Mouse (Mus musculus) gastrocnemius, postnatal 4 days (tissue): ENCODE measurements around the gene Fos. TPM values are rescaled to one million over a fixed set of nuclear protein-coding genes. Genes with fewer than 3 reads are reported as not detected.

ENCODE experiments used
- DNase-seq, 2 experiments: peaks; one replicate each; pipeline ENCODE4 v3.0.0; 2021 to 2022; ENCODE audit warnings: low spot score in 2 of 2, mixed read lengths in 2 of 2
- long read RNA-seq, 2 experiments: library from polyadenylated mRNA; stranded (forward); transcript quantifications; one replicate each; pipeline ENCODE4 v2.0.0; 2021
- total RNA-seq, 2 experiments: library from RNA; stranded (reverse); gene quantifications; 2 replicates each; pipeline ENCODE4 v1.2.3; 2021

The Fos gene
- total RNA-seq = 10 to 100 TPM; 19.0 to 20.0 TPM
- long read RNA-seq, experiment 1, transcript Fos-201 (4 exons, 2,108 nt) = major isoform, 9 of 11 reads
- long read RNA-seq, experiment 1, partial matches to known transcripts = 0 of 11 reads
- long read RNA-seq, experiment 1, other reads (novel, unspliced or antisense) = 2 of 11 reads
- long read RNA-seq, experiment 2, partial matches to known transcripts = 0 of 5 reads
- long read RNA-seq, experiment 2, other reads (novel, unspliced or antisense) = 1 of 5 reads

DNA sequence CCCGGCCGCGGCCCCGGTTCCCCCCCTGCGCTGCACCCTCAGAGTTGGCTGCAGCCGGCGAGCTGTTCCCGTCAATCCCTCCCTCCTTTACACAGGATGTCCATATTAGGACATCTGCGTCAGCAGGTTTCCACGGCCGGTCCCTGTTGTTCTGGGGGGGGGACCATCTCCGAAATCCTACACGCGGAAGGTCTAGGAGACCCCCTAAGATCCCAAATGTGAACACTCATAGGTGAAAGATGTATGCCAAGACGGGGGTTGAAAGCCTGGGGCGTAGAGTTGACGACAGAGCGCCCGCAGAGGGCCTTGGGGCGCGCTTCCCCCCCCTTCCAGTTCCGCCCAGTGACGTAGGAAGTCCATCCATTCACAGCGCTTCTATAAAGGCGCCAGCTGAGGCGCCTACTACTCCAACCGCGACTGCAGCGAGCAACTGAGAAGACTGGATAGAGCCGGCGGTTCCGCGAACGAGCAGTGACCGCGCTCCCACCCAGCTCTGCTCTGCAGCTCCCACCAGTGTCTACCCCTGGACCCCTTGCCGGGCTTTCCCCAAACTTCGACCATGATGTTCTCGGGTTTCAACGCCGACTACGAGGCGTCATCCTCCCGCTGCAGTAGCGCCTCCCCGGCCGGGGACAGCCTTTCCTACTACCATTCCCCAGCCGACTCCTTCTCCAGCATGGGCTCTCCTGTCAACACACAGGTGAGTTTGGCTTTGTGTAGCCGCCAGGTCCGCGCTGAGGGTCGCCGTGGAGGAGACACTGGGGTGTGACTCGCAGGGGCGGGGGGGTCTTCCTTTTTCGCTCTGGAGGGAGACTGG lies at the start of gene Fos:
Gene Fos (plus strand): TSS at position 410 of the 817 bp plus-strand sequence.
- peak; percentile 74 to 88 for DNase-seq

- no peak for DNase-seq
Observed at GRCm38 (mm10) chr12:85425721-85426120, 48.0 kb upstream of the Fos start.

- DNase-seq = no peak
Observed at GRCm38 (mm10) chr12:85426126-85426525, 47.6 kb upstream of the Fos start.

GRCm38 (mm10) chr12:85427802-85428201 lies 45.9 kb upstream of the Fos start:
- DNase-seq = no peak

GRCm38 (mm10) chr12:85429999-85430398 lies 43.7 kb upstream of the Fos start:
- DNase-seq = no peak

DNA sequence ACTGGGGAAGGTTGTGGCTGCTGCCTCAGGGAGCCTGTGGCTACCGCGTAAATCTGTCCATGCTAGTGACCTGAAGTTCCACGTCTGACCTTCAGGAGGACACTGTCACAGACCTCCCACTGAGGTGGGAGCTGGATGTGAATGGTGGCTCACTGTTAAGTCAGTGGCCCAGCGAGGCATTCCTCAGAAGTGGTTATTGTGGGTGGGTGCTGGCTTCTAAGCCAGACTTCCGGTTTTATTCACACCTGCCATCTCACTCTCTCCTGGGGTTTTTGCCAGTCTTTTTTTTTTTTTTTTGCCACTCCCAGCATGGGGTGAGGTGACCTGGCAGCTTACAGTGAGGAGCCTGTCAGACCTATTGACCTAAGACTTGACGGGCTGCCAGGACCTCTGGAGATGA lies 43.3 kb upstream of the Fos start:
- DNase-seq = no peak

DNA sequence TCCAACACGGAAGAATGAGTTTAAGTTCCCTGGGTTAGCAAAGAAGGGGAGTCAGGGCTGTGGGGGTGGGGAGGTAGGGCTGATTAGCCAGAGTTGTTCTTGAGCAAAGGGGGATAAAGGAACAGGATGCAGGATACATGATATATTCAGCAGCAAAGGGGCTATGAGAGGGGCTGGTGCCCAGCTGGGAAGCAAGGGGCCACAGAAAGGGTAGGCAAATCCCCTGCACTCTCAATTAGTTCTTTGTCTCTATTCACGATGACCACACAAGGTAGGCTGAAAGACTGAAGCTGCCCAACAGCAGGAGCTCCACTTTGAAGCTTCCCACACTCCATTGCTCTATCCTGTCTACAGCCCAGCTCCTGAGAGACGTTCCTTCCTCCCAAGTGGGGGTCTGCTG lies 39.8 kb upstream of the Fos start:
- no peak for DNase-seq

DNA sequence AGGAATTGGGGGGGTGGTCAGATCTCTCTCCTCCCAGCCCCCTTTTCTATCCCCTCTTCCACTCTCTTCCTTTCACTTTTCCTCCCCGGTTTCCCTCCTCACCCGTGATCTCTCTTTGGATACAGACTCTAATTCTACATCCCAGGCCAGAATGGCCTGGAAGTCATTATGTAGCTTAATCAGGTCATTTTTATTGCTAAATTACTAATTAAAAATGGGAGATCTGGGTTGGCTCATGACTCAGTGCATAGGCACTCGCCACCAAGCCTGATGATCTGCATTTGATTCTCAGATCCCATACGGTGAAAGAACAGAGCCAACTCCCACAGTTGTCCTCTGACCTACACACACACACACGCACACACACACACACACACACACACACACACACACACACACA lies 39.2 kb upstream of the Fos start:
- no peak for DNase-seq

- DNase-seq = no peak
Observed at GRCm38 (mm10) chr12:85436021-85436621, 37.6 kb upstream of the Fos start.

GRCm38 (mm10) chr12:85437172-85437876 lies 36.4 kb upstream of the Fos start:
- DNase-seq = peak in 1 of 2 experiments; percentile 59

DNA sequence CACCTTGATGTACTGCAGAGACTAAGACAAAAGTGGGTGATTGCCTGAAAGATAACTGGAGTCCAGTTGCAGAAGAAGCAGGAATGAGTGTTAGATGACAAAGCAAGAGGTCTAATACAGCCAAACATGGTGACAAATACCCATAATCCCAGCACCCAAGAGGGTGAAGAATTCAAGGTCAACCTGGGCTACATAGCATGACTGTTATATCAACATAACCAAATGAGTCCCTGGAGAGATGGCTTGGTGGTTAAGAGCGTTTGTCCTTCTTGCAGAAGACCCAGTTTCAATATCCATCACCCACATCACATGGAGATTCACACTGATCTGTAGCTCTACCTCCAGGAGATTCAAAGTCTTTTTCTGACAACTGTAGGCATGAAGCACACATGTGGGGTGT lies 30.2 kb upstream of the Fos start:
- no peak for DNase-seq

DNA sequence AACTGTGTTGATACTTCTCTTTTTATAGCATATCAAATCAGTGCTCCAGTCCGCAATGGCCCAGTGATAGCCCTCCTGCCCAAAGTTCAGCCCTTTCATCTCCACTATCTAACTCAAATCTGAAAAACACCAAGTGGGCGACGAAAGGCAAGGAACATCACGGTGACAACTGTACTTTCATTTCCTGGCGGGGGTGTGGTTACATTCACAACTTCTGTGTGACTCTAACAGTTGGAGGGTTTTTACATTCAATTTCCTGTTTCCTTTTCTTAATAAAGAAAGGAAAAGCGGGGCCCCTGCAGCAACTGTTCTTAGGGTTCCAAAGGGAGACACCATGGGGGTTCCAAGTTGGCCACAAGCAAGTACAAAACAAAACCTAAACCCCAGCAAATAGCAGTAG lies 29.0 kb upstream of the Fos start:
- DNase-seq = no peak

DNA sequence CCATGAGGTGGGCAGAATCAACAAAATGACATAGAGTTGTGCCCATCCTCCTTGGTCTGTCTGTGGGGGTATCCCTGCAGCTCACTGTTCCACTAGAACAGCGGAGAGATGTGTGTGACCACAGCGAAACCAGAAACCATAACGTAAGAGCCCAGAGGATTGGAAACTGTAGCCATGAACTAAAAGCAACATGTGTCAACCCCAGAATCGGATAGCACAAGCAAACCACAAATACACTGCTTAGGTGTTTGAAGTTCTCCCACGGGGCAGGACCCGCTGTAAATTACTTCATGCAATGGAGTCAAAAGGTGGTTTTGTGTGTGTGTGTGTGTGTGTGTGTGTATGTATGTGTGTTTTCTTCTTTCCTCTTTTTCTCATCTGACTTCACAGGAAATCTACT lies 26.7 kb upstream of the Fos start:
- no peak for DNase-seq

DNA sequence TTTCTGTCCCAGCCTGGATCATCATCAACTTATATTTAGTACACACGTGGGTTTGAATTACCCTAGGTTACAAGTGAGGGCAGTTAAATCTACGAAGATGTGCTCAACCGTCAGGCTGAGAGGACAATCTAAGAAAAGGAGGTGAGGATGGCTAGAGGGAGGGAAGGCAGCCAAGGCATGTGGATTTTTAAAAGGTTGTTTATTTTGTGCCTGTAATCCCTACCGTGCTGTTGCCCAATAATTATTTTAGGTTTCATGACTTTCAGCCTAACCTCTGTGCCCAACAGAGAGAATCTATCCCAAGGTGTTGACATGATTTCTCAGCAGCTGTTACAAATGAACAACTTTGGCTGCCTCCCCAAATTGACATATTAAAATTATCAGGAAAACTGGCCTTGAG lies 26.2 kb upstream of the Fos start:
- no peak for DNase-seq

DNA sequence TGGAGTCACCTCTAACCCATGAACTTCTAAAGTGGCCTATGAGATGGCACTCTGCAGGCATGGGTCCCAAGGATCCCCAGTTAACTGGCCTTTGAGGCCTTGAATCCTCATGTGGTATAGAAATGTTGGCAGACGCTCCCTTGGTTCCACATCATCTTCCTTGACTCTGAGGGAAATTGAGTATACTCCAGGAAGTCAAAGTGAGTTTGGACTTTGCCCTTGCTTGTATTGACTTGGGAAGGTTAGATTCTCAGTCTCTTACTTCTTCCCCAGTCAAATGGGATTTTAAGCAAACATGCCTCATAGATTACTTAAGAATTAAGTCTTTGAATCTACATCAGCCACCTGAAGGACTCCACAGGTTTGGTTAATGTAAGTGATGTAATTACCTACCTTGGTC lies 24.2 kb upstream of the Fos start:
- no peak for DNase-seq

- no peak for DNase-seq
Observed at GRCm38 (mm10) chr12:85451693-85452491, 21.8 kb upstream of the Fos start.

DNA sequence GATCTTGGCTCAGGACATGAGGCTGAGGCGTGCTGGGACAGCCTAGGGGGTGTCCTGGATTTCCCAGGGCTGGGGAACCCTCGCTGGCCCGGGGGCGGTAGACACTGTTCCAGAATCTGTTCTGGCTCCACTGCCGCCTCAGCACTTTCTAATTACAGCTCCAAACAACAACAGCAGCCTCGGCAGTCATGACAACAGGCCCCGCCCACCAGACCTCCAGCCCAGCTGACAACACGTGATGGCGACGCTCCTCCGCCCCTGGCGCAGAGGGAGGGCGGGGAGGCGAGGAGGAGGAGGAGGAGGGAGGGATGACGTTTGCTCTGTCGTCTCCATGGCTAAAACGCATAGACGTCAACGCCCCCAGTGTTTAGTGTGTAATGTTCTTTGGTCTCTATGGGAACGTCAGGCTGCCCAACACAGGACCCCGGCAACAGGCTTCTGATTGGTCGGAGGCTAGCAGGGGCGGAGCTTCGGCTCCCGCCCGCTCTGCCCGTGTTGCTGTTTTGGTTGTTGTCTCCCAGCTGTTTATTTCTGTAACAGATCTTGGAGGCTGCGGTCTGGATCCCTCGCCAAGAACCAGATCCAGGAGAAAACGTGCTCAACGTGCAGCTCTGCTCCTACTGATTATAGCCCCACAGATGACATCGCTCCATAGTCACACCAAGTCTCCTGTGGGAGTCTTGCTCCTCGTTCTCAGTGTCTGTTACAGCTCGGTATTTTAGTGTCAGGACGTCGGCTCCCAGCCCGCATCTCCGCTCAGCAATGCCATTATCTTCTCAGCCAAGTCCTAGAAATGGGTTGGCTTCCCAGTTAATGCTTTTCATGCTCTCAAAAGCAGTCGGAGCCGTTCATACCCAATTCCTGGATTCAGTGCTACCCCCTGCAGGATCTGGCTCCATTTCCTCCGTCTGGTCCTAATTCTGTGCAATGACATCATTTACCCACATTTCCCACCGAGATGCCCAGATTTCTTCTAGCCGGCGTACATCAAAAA lies 18.3 kb upstream of the Fos start:
- peak; percentile 96 to 98 for DNase-seq

- no peak for DNase-seq
Observed at GRCm38 (mm10) chr12:85456276-85456675, 17.4 kb upstream of the Fos start.

DNA sequence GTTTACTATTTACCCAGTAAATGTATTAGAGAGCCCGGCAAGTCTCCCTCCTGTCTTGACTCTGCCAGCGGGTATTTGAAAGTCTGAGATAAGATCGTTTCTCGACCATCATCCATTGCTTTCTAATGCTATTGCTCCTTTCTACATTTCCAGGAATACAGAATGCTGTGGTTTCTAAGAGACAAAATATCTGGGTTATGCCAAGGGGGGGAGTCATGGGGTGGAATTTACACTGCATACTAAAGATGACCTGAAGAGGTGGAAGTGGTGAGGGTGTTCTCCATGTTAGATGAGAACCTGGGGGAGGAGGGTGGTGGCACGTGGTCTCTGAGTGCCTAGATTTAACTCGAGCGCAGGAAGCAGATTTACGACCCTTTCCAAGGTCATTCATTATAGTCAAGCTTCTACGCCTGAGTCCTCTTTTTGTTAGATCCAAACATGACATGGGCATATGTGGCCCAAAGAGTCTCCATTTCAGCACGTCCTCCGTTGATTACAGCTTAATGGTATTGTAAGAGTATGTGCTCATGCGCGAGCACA lies 16.7 kb upstream of the Fos start:
- no peak for DNase-seq
